Mouse (Mus musculus) cortical plate, adult 2 months (tissue): Measurements from ENCODE around the gene Tnrc6c. TPM values are rescaled to one million over a fixed set of nuclear protein-coding genes. Genes with fewer than 3 reads are reported as not detected.

Source experiments
- H3K27ac ChIP-seq: fragments of 200-500 bp; 2 replicates; pipeline ENCODE4 v1.5.1; 2012; ENCODE audit warnings: low read length, control low read depth, inconsistent platforms; ENCODE audit not compliant: insufficient read depth
- H3K4me1 ChIP-seq: fragments of 200-500 bp; 2 replicates; pipeline ENCODE4 v1.6.1; 2011; ENCODE audit warnings: low read length; ENCODE audit not compliant: control insufficient read depth, insufficient read depth
- H3K4me3 ChIP-seq: fragments of 200-500 bp; 2 replicates; pipeline ENCODE4 v1.5.1; 2011; ENCODE audit warnings: mild to moderate bottlenecking, low read length, control low read depth; ENCODE audit not compliant: insufficient read depth
- CTCF ChIP-seq: fragments of 200-500 bp; IDR thresholded peaks from 2 replicates; pipeline ENCODE4 v1.5.1; 2011; ENCODE audit warnings: mild to moderate bottlenecking, control low read depth, low read length; ENCODE audit not compliant: insufficient read depth; ENCODE audit errors: extremely low read depth
- POLR2A ChIP-seq: fragments of 200-500 bp; IDR thresholded peaks from 2 replicates; pipeline ENCODE4 v1.6.1; 2011; ENCODE audit warnings: mild to moderate bottlenecking, low read length, control low read depth; ENCODE audit not compliant: insufficient read depth; ENCODE audit errors: extremely low read depth
- polyA plus RNA-seq: library from polyadenylated mRNA; depleted of rRNA; stranded (reverse); fragments of >200 nt; gene quantifications from 2 replicates; pipeline ENCODE4 v1.2.3, GENCODE M21; 2012; rRNA removed

The Tnrc6c gene
- polyA plus RNA-seq, 1 experiment: 46.9 TPM

GRCm38 (mm10) chr11:117800038-117800437 is 145.9 kb downstream of the Tnrc6c start:
- Histone ChIP-seq H3K27ac (no peak overlapping the region), H3K4me1 (no peaks in the 10 kb centered on the region), H3K4me3 (no peak overlapping the region)
- TF ChIP-seq CTCF: no peak
- TF ChIP-seq POLR2A: no peak

- H3K4me1 ChIP-seq: no peaks in the 10 kb centered on the region
- H3K27ac ChIP-seq: no peak overlapping the region
- no peak overlapping the region for H3K4me3 ChIP-seq
- TF ChIP-seq POLR2A (no peak), CTCF (no peak)
These were observed 147.6 kb downstream of the Tnrc6c start for GRCm38 (mm10) chr11:117801650-117802049.

DNA sequence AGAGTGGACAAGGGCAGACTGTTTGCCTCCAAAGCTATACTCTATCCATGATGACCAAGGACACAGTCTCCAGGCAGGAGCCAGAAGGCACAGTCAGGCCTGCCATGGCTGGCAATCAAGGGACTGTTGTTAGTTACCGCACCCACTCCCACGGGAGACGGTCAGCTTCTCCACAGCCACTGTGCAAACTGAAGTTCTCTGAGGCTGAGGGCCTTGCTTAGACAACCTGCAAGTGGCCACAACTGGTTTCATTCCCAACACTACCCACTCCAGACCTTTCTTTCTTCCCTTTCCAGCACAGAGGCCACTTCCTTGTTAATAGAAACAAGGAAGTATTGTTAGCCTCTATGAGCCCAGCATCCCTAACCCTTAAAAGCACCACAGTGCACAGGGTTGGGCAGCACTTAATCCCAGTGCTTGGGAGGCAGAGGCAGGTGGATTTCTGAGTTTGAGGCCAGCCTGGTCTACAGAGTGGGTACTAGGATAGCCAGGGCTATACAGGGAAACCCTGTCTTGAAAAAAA is 149.1 kb downstream of the Tnrc6c start:
- no peak for TF ChIP-seq POLR2A
- no peak for TF ChIP-seq CTCF
- Histone ChIP-seq H3K4me1 (no peaks in the 10 kb centered on the region), H3K4me3 (no peak overlapping the region), H3K27ac (no peak overlapping the region)

GRCm38 (mm10) chr11:117806781-117807180 is 152.7 kb downstream of the Tnrc6c start:
- Histone ChIP-seq H3K4me3 (no peak overlapping the region), H3K27ac (no peak overlapping the region), H3K4me1 (no peaks in the 10 kb centered on the region)
- TF ChIP-seq POLR2A (no peak), CTCF (no peak)

GRCm38 (mm10) chr11:117809407-117810311 is 155.6 kb downstream of the Tnrc6c start, which contains the start of the genes Gm20708 and Syngr2:
Gm20708 (plus strand) TSS chr11:117809668.
Syngr2 (plus strand) TSS chr11:117809668.
- Histone ChIP-seq H3K4me3 (peak within 1 kb of the TSS; percentile 55), H3K27ac (peak within 1 kb of the TSS; percentile 9; the same call in 1 of the 2 replicates), H3K4me1 (no peaks in the 10 kb centered on the region)
- TF ChIP-seq CTCF (no peak), POLR2A (no peak)

- Histone ChIP-seq H3K4me1 (no peaks in the 10 kb centered on the region), H3K27ac (peak overlapping the region; percentile 9; the same call in 1 of the 2 replicates)
These were observed 156.4 kb downstream of the Tnrc6c start for GRCm38 (mm10) chr11:117810401-117811046.

More at GRCm38 (mm10) chr11:117810401-117811046, 156.4 kb downstream of the Tnrc6c start:
- TF ChIP-seq CTCF (peak; percentile 42), POLR2A (no peak)
- peak overlapping the region; percentile 55 for H3K4me3 ChIP-seq

Other genes starting within 250 kb of the Tnrc6c start
- 0.15 and 0.26 TPM in 2 replicates for gene Gm11733, start 169.9 kb upstream of the Tnrc6c start, polyA plus RNA-seq
- gene Tmc8, start 127.8 kb downstream of the Tnrc6c start, polyA plus RNA-seq: 0.54 and 0.79 TPM in 2 replicates
- gene Tmc6, start 127.9 kb downstream of the Tnrc6c start, polyA plus RNA-seq: 9.1 and 9.7 TPM in 2 replicates
- 0.47 and 0.50 TPM in 2 replicates for gene 6030468B19Rik, start 143.4 kb downstream of the Tnrc6c start, polyA plus RNA-seq
- 0.86 and 1.1 TPM in 2 replicates for gene Gm20708, start 155.4 kb downstream of the Tnrc6c start, polyA plus RNA-seq
- gene Syngr2, start 155.4 kb downstream of the Tnrc6c start, polyA plus RNA-seq: 10.6 and 13.5 TPM in 2 replicates
- gene Afmid, start 171.6 kb downstream of the Tnrc6c start, polyA plus RNA-seq: 4.4 TPM in 2 replicates
- gene Tk1, start 171.8 kb downstream of the Tnrc6c start, polyA plus RNA-seq: 1.0 and 1.9 TPM in 2 replicates
- gene Birc5, start 195.0 kb downstream of the Tnrc6c start, polyA plus RNA-seq: 2.2 TPM in 2 replicates
- 0.04 TPM in 1 of 2 replicates, not detected in the other for gene Tmem235, start 206.5 kb downstream of the Tnrc6c start, polyA plus RNA-seq
- gene Tha1, start 219.2 kb downstream of the Tnrc6c start, polyA plus RNA-seq: 9.0 and 11.5 TPM in 2 replicates